8 mouse cellular contexts compared by ENCODE assay signal in genomic region chr12:81971042-81971883, GRCm38 (mm10).
DNase-seq lines count a peak whose midpoint lies in the region; ATAC-seq lines count a peak whose summit lies in the region.

No protein-coding gene starts in this region.

- H3K36me3 ChIP-seq in forebrain, embryonic 10.5 days (replicated peaks) = peaks cover 88% of the 10 kb centered on the region

- H3K4me1 ChIP-seq in forebrain, embryonic 10.5 days = no peaks in the 10 kb centered on the region

- H3K9me3 ChIP-seq in forebrain, embryonic 10.5 days = no peaks in the 10 kb centered on the region

- 91% methylated on average over 19 of the region's 19 CpGs for WGBS in forebrain, embryonic 10.5 days

- ATAC-seq in megakaryocyte progenitor cell, adult 5-6 weeks (replicated peaks; ENCODE audit: poor library complexity) = peak; percentile 61
- no peak for ATAC-seq in erythroblast, adult 5-6 weeks (replicated peaks; ENCODE audit: low FRiP score, poor library complexity, severe bottlenecking)

- H3K4me3 ChIP-seq in forebrain, embryonic 10.5 days = no peak overlapping the region

- no peaks in the 10 kb centered on the region for H3K27me3 ChIP-seq in forebrain, embryonic 10.5 days (ENCODE audit: poor library complexity, severe bottlenecking)

- peak; percentile 16 to 36 for DNase-seq in adrenal gland, adult (ENCODE audit: inconsistent age in 2 of 2, low spot score in 1 of 2)
- no peak for DNase-seq in adrenal gland, postnatal 25 days
- peak; percentile 20 to 28 for DNase-seq in spleen, adult 18-20 months
- no peak for DNase-seq in spleen, postnatal 4 days (ENCODE audit: low spot score in 2 of 2)
- DNase-seq in cerebellum, adult 18-20 months = no peak
- DNase-seq in forebrain, embryonic 10.5 days (ENCODE audit: extremely low spot score, low spot score) = no peak

- H3K27ac ChIP-seq in forebrain, embryonic 10.5 days = no peak overlapping the region

Comparison
In these comparisons a context has a peak if more than half of its experiments do, and no peak if none do; other contexts are left out.
1. DNase-seq: peak in adrenal gland, adult (2 of 2) and spleen, adult 18-20 months (2 of 2); none in adrenal gland, postnatal 25 days (single experiment), spleen, postnatal 4 days (0 of 2), cerebellum, adult 18-20 months (0 of 2) and forebrain, embryonic 10.5 days (single experiment).